ENCODE assay signal across 29 mouse cellular contexts in genomic region chr1:106598292-106598583, GRCm38 (mm10).
DNase-seq lines count a peak whose midpoint lies in the region; ATAC-seq lines count a peak whose summit lies in the region.
"Had no signal": no experiment of that assay in that cellular context is flagged by ENCODE, and none has a peak within 500 bp of the region (broad histone marks: within the 10 kb centered on the region; RNA-seq: fewer than 3 reads in every experiment).

No protein-coding gene starts in this region.

- no peak overlapping the region for H3K4me3 ChIP-seq in kidney, embryonic 15.5 days (replicated peaks)
- no peak overlapping the region for H3K4me3 ChIP-seq in limb, embryonic 11.5 days (ENCODE audit: low read depth, low read length)
- no peak overlapping the region for H3K4me3 ChIP-seq in limb, embryonic 10.5 days
- no peak overlapping the region for H3K4me3 ChIP-seq in limb, embryonic 13.5 days
- H3K4me3 ChIP-seq in midbrain, embryonic 11.5 days (ENCODE audit: low read depth, low read length): no peak overlapping the region
- H3K4me3 ChIP-seq: embryonic facial prominence, embryonic 10.5 days; embryonic facial prominence, embryonic 13.5 days; erythroblast, embryonic 14.5 days; forebrain, embryonic 12.5 days; forebrain, embryonic 15.5 days; hindbrain, embryonic 10.5 days; hindbrain, embryonic 13.5 days had no signal

- H3K9ac ChIP-seq in kidney, embryonic 15.5 days: no peak overlapping the region
- no peak overlapping the region for H3K9ac ChIP-seq in limb, embryonic 11.5 days (ENCODE audit: low read length)
- H3K9ac ChIP-seq in limb, embryonic 13.5 days: no peak overlapping the region
- no peak overlapping the region for H3K9ac ChIP-seq in midbrain, embryonic 11.5 days (ENCODE audit: low read length)
- H3K9ac ChIP-seq: embryonic facial prominence, embryonic 13.5 days; forebrain, embryonic 12.5 days; forebrain, embryonic 15.5 days; hindbrain, embryonic 13.5 days had no signal

- no peaks in the 10 kb centered on the region for H3K36me3 ChIP-seq in kidney, embryonic 15.5 days
- H3K36me3 ChIP-seq in limb, embryonic 11.5 days (ENCODE audit: control insufficient read depth, insufficient read depth, low read length): no peaks in the 10 kb centered on the region
- H3K36me3 ChIP-seq in limb, embryonic 10.5 days: no peaks in the 10 kb centered on the region
- H3K36me3 ChIP-seq in limb, embryonic 13.5 days: no peaks in the 10 kb centered on the region
- no peaks in the 10 kb centered on the region for H3K36me3 ChIP-seq in midbrain, embryonic 11.5 days (ENCODE audit: control insufficient read depth, insufficient read depth, low read length)
- H3K36me3 ChIP-seq: embryonic facial prominence, embryonic 10.5 days; embryonic facial prominence, embryonic 13.5 days; forebrain, embryonic 12.5 days; forebrain, embryonic 15.5 days; hindbrain, embryonic 10.5 days; hindbrain, embryonic 13.5 days had no signal

- H3K4me2 ChIP-seq in kidney, embryonic 15.5 days: no peak overlapping the region
- H3K4me2 ChIP-seq in limb, embryonic 11.5 days (ENCODE audit: low read depth, severe bottlenecking): no peak overlapping the region
- H3K4me2 ChIP-seq in limb, embryonic 13.5 days (replicated peaks): no peak overlapping the region
- H3K4me2 ChIP-seq in midbrain, embryonic 11.5 days: no peak overlapping the region
- H3K4me2 ChIP-seq: embryonic facial prominence, embryonic 13.5 days; forebrain, embryonic 12.5 days; forebrain, embryonic 15.5 days; heart, embryonic 11.5 days; hindbrain, embryonic 13.5 days had no signal

- ATAC-seq in kidney, embryonic 15.5 days (replicated peaks; ENCODE audit: low FRiP score): peak; percentile 31; the same call in 1 of the 2 replicates
- ATAC-seq in limb, embryonic 11.5 days (ENCODE audit: insufficient number of reproducible peaks, low FRiP score, low TSS enrichment, low read depth): peak; percentile 75
- ATAC-seq in limb, embryonic 13.5 days (ENCODE audit: low FRiP score, low read depth): peak; percentile 93
- no peak for ATAC-seq in midbrain, embryonic 11.5 days (ENCODE audit: low FRiP score)
- ATAC-seq: activated CD4-positive, CD25-positive, alpha-beta regulatory T cell, adult 4 months; forebrain, embryonic 15.5 days; hindbrain, embryonic 16.5 days had no signal

- peak overlapping the region; percentile 56 for H3K27ac ChIP-seq in kidney, embryonic 15.5 days
- no peak overlapping the region for H3K27ac ChIP-seq in limb, embryonic 11.5 days (replicated peaks; ENCODE audit: low read depth, low read length)
- no peak overlapping the region for H3K27ac ChIP-seq in limb, embryonic 10.5 days
- H3K27ac ChIP-seq in limb, embryonic 13.5 days: peak overlapping the region; percentile 85; the same call in 1 of the 2 replicates
- H3K27ac ChIP-seq in midbrain, embryonic 11.5 days (ENCODE audit: low read depth, low read length): no peak overlapping the region
- H3K27ac ChIP-seq: embryonic facial prominence, embryonic 10.5 days; embryonic facial prominence, embryonic 13.5 days; forebrain, embryonic 12.5 days; forebrain, embryonic 15.5 days; hindbrain, embryonic 10.5 days; hindbrain, embryonic 13.5 days had no signal

- 51% methylated on average over 2 of the region's 2 CpGs for WGBS in kidney, embryonic 15.5 days
- 41% methylated on average over 2 of the region's 2 CpGs for WGBS in limb, embryonic 11.5 days
- WGBS in limb, embryonic 10.5 days: 83% methylated on average over 2 of the region's 2 CpGs
- WGBS in limb, embryonic 13.5 days: 17% methylated on average over 2 of the region's 2 CpGs
- 96% methylated on average over 2 of the region's 2 CpGs for WGBS in midbrain, embryonic 11.5 days

- peaks cover 30% of the 10 kb centered on the region for H3K4me1 ChIP-seq in kidney, embryonic 15.5 days
- H3K4me1 ChIP-seq in limb, embryonic 11.5 days (ENCODE audit: control insufficient read depth, insufficient read depth, low read length): peaks cover 3% of the 10 kb centered on the region; the same call in 1 of the 2 replicates
- peaks cover 18% of the 10 kb centered on the region for H3K4me1 ChIP-seq in limb, embryonic 10.5 days
- peaks cover 44% of the 10 kb centered on the region for H3K4me1 ChIP-seq in limb, embryonic 13.5 days
- H3K4me1 ChIP-seq in midbrain, embryonic 11.5 days (ENCODE audit: control insufficient read depth, insufficient read depth, low read length): no peaks in the 10 kb centered on the region

- no peaks in the 10 kb centered on the region for H3K9me3 ChIP-seq in kidney, embryonic 15.5 days (replicated peaks)
- no peaks in the 10 kb centered on the region for H3K9me3 ChIP-seq in limb, embryonic 11.5 days (ENCODE audit: control insufficient read depth, low read length)
- H3K9me3 ChIP-seq in limb, embryonic 10.5 days (replicated peaks): no peaks in the 10 kb centered on the region
- H3K9me3 ChIP-seq in limb, embryonic 13.5 days: no peaks in the 10 kb centered on the region
- H3K9me3 ChIP-seq in midbrain, embryonic 11.5 days (ENCODE audit: control insufficient read depth, low read length): no peaks in the 10 kb centered on the region
- H3K9me3 ChIP-seq: embryonic facial prominence, embryonic 10.5 days; embryonic facial prominence, embryonic 13.5 days; forebrain, embryonic 12.5 days; forebrain, embryonic 15.5 days; hindbrain, embryonic 10.5 days; hindbrain, embryonic 13.5 days had no signal

- DNase-seq in kidney, postnatal 36 days: no peak
- DNase-seq in limb, embryonic 11.5 days (ENCODE audit: low spot score): no peak
- no peak for DNase-seq in limb, embryonic 10.5 days (ENCODE audit: low spot score)
- DNase-seq in midbrain, embryonic 11.5 days (ENCODE audit: low spot score, missing footprints): no peak
- DNase-seq in lung, postnatal 36 days: no peak
- DNase-seq: adrenal gland, adult 8-10 months; adrenal gland, postnatal 25 days; B cell, adult 2 months; cerebellum, adult 11-12 months; cerebellum, adult 8-10 months; cerebellum, postnatal 10 days; cerebellum, postnatal 36 days; embryo, embryonic 11 days; gastrocnemius, postnatal 10 days; gastrocnemius, postnatal 36 days; heart, postnatal 36 days had no signal

- H3K27me3 ChIP-seq in kidney, embryonic 15.5 days: no peaks in the 10 kb centered on the region
- H3K27me3 ChIP-seq in limb, embryonic 11.5 days (ENCODE audit: control insufficient read depth, insufficient read depth, low read length): no peaks in the 10 kb centered on the region
- H3K27me3 ChIP-seq in limb, embryonic 10.5 days (ENCODE audit: low read depth, poor library complexity, severe bottlenecking): no peaks in the 10 kb centered on the region
- no peaks in the 10 kb centered on the region for H3K27me3 ChIP-seq in limb, embryonic 13.5 days
- no peaks in the 10 kb centered on the region for H3K27me3 ChIP-seq in midbrain, embryonic 11.5 days (ENCODE audit: control insufficient read depth, insufficient read depth, low read length)
- H3K27me3 ChIP-seq: CH12.LX; embryonic facial prominence, embryonic 13.5 days; forebrain, embryonic 12.5 days; forebrain, embryonic 15.5 days; hindbrain, embryonic 13.5 days had no signal

Comparison
In these comparisons a context has a peak if more than half of its experiments do, and no peak if none do; other contexts are left out.
1. H3K27ac ChIP-seq: peak in kidney, embryonic 15.5 days (single experiment) and limb, embryonic 13.5 days (single experiment); none in limb, embryonic 11.5 days (single experiment), limb, embryonic 10.5 days (single experiment) and midbrain, embryonic 11.5 days (single experiment).